Mouse (Mus musculus): Measurements from ENCODE around the gene Slit3. TPM values are rescaled to one million over a fixed set of nuclear protein-coding genes. Genes with fewer than 3 reads are reported as not detected.

Gene Slit3
- total RNA-seq, 2 experiments from 2014 or later, result 56.7 to 60.0 TPM

GRCm38 (mm10) chr11:35163396-35163795 lies 42.4 kb downstream of the Slit3 start:
- DNase-seq (ENCODE audit: extremely low spot score in 1 of 2, low spot score in 2 of 2), result no peak
- H3K4me3 ChIP-seq, result no peak overlapping the region
- intact Hi-C loops (cut with DNase I), result loop anchor here (5.0 kb wide), 1 partner anchor 41 kb away; the partner anchor contains the start of gene Slit3
- no peak overlapping the region for H3K27ac ChIP-seq
- no peak for TF ChIP-seq CTCF (IDR thresholded peaks at IDR 0.05)

DNA sequence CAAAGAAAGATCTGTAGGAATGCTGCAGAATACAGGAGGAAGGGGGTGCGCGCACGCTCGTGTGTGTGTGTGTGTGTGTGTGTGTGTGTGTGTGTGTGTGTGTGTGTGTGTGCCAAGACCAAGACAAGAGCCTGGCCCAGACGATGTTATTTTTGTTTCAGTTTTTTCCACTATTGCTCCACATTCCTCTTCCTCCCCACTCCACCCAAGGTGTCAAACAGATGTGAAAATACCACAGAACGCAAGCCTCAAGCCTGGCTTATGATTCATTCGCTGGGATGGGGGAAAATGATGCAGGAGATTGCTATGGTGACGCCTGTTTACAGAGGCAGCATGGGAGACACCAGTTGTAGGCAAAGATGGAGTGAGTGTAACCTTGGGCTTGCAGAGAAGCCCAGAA lies 46.2 kb downstream of the Slit3 start:
- intact Hi-C loops (cut with DNase I), result no loop called here
- H3K4me3 ChIP-seq, result no peak overlapping the region
- TF ChIP-seq CTCF (IDR thresholded peaks at IDR 0.05), result no peak
- no peak overlapping the region for H3K27ac ChIP-seq
- peak in 1 of 2 experiments; percentile 32 for DNase-seq (ENCODE audit: extremely low spot score in 1 of 2, low spot score in 2 of 2)

DNA sequence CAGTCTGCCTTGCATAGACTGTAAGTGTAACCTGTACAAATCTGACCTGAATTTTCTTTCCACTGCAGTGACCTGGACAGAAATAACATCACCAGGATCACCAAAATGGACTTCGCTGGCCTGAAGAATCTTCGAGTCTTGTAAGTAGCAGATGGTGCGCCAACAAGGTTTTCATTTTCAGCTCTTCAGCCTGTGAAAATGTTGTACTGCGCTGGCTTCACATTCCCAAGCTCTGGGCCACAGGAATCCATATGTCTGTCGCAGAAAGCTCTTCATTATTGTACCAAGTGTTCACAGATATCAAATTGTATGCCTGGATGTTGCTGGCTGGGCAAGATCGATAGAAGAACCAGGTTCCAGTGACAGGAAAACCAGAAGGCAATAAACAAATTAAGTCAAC lies 50.5 kb downstream of the Slit3 start:
- DNase-seq (ENCODE audit: extremely low spot score in 1 of 2, low spot score in 2 of 2), result no peak
- no peak for TF ChIP-seq CTCF (IDR thresholded peaks at IDR 0.05)
- H3K4me3 ChIP-seq, result no peak overlapping the region
- no peak overlapping the region for H3K27ac ChIP-seq
- intact Hi-C loops (cut with DNase I), result no loop called here

DNA sequence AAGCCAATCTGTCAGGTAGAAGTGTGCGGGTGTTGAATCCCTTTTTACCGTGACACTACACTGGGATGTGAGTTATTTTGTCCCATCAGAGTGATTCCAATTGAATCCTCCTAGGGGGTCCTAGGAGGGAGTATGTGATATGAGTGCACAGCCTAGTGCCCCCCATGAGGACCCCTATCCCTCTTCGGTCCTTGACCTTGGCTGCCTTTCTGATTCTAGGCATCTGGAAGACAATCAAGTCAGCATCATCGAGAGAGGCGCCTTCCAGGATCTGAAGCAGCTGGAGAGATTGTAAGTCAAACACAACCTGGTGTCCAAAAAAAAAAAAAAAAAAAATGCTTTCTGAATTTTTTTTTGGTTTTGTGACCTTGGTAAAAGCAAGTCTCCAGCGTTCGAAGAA lies 56.5 kb downstream of the Slit3 start:
- TF ChIP-seq CTCF (IDR thresholded peaks at IDR 0.05), result no peak
- DNase-seq (ENCODE audit: extremely low spot score in 1 of 2, low spot score in 2 of 2), result no peak
- intact Hi-C loops (cut with DNase I), result loop anchor here (5.0 kb wide), 2 partner anchors 85 to 230 kb away; no protein-coding TSS in a partner anchor
- H3K4me3 ChIP-seq, result no peak overlapping the region
- H3K27ac ChIP-seq, result peak overlapping the region; percentile 54

GRCm38 (mm10) chr11:35178144-35178817 lies 57.3 kb downstream of the Slit3 start:
- DNase-seq (ENCODE audit: extremely low spot score in 1 of 2, low spot score in 2 of 2), result peak; percentile 75 to 78
- intact Hi-C loops (cut with DNase I), result loop anchor here (2.0 to 5.0 kb wide), 3 partner anchors 55 to 229 kb away; no protein-coding TSS in a partner anchor
- Histone ChIP-seq H3K27ac (peak overlapping the region; percentile 75), H3K4me3 (no peak overlapping the region)
- no peak for TF ChIP-seq CTCF (IDR thresholded peaks at IDR 0.05)

GRCm38 (mm10) chr11:35179305-35179704 lies 58.3 kb downstream of the Slit3 start:
- Histone ChIP-seq H3K27ac (no peak overlapping the region), H3K4me3 (no peak overlapping the region)
- no peak for DNase-seq (ENCODE audit: extremely low spot score in 1 of 2, low spot score in 2 of 2)
- no peak for TF ChIP-seq CTCF (IDR thresholded peaks at IDR 0.05)
- intact Hi-C loops (cut with DNase I), result loop anchor here (2.0 to 5.0 kb wide), 3 partner anchors 57 to 228 kb away; no protein-coding TSS in a partner anchor

GRCm38 (mm10) chr11:35182887-35183286 lies 61.9 kb downstream of the Slit3 start:
- no peak for TF ChIP-seq CTCF (IDR thresholded peaks at IDR 0.05)
- no peak overlapping the region for H3K4me3 ChIP-seq
- intact Hi-C loops (cut with DNase I), result no loop called here
- DNase-seq (ENCODE audit: extremely low spot score in 1 of 2, low spot score in 2 of 2), result no peak
- H3K27ac ChIP-seq, result no peak overlapping the region

DNA sequence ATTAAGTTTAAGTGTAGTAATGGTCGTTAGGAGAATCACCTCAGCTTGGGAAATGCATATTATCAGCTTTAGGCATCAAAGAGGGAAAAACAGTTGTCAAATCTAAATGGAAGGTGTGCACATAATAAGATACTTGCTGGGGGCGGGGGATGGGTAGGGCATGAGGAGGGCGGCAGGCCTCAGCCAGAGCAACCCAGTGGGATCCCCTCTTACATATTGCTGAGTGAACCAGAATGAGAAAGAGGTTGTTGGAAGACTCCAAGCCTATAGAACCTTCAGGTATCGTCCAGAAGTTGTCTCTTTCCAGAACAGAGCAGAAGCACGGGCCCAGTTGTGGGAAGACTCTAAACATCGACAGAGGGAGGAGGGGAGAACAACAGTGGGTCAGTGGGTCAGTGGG lies 73.8 kb downstream of the Slit3 start:
- H3K4me3 ChIP-seq, result no peak overlapping the region
- TF ChIP-seq CTCF (IDR thresholded peaks at IDR 0.05), result no peak
- no peak overlapping the region for H3K27ac ChIP-seq
- no peak for DNase-seq (ENCODE audit: extremely low spot score in 1 of 2, low spot score in 2 of 2)
- intact Hi-C loops (cut with DNase I), result no loop called here

DNA sequence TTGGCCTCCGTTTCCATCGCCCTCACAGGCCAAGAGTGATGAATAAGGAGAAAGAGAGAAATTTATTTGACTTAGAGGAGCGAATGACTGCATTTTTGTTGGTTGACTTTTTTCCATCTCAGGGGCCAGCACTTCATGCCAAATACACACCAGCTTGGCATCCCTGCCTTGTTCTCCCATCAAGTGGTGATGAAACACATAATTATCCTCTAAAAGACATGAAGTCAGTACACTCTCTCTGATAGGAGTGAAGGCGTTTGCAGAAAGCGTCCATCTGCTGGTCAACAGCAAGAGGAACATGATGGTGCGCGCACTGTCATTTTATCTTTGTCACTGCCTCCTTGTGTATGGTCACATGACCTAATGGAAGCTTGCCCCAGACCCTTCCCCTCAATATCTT lies 75.8 kb downstream of the Slit3 start:
- TF ChIP-seq CTCF (IDR thresholded peaks at IDR 0.05), result no peak; the same call in 1 of the 2 replicates
- H3K4me3 ChIP-seq, result no peak overlapping the region
- no peak for DNase-seq (ENCODE audit: extremely low spot score in 1 of 2, low spot score in 2 of 2)
- H3K27ac ChIP-seq, result no peak overlapping the region
- intact Hi-C loops (cut with DNase I), result no loop called here

GRCm38 (mm10) chr11:35198537-35199088 lies 77.6 kb downstream of the Slit3 start:
- no peak for TF ChIP-seq CTCF (IDR thresholded peaks at IDR 0.05)
- Histone ChIP-seq H3K4me3 (no peak overlapping the region), H3K27ac (no peak overlapping the region)
- no peak for DNase-seq (ENCODE audit: extremely low spot score in 1 of 2, low spot score in 2 of 2)
- intact Hi-C loops (cut with DNase I), result no loop called here

DNA sequence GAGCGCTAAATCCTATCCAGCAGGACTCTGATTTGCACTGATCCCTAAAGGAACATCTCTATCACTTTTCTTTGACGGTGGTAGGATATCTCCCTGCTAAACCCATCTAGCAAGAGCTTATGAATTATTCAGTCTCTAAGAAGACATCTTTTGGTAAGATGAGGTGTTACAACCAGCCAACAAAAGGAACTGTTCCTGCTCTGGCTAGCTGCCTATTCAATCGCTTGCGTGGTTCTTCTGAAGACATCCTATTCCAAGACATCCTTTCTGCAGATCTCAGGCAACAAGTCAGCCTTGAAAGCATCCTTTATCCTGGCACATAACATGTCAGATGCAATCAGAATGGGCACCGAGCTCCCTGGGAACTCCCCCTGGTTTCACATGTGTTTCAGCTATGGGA lies 81.3 kb downstream of the Slit3 start:
- intact Hi-C loops (cut with DNase I), result no loop called here
- H3K27ac ChIP-seq, result no peak overlapping the region
- TF ChIP-seq CTCF (IDR thresholded peaks at IDR 0.05), result no peak
- peak in 1 of 2 experiments; percentile 10 for DNase-seq (ENCODE audit: extremely low spot score in 1 of 2, low spot score in 2 of 2)
- H3K4me3 ChIP-seq, result no peak overlapping the region

GRCm38 (mm10) chr11:35203673-35204072 lies 82.6 kb downstream of the Slit3 start:
- intact Hi-C loops (cut with DNase I), result no loop called here
- TF ChIP-seq CTCF (IDR thresholded peaks at IDR 0.05), result no peak
- no peak for DNase-seq (ENCODE audit: extremely low spot score in 1 of 2, low spot score in 2 of 2)
- H3K27ac ChIP-seq, result no peak overlapping the region
- H3K4me3 ChIP-seq, result no peak overlapping the region

- TF ChIP-seq CTCF (IDR thresholded peaks at IDR 0.05), result no peak
- Histone ChIP-seq H3K27ac (no peak overlapping the region), H3K4me3 (no peak overlapping the region)
- no peak for DNase-seq (ENCODE audit: extremely low spot score in 1 of 2, low spot score in 2 of 2)
- intact Hi-C loops (cut with DNase I), result no loop called here
Observed at GRCm38 (mm10) chr11:35204084-35204483, 83.1 kb downstream of the Slit3 start.
